31 mouse cellular contexts compared by ENCODE assay signal in the genomic region with DNA sequence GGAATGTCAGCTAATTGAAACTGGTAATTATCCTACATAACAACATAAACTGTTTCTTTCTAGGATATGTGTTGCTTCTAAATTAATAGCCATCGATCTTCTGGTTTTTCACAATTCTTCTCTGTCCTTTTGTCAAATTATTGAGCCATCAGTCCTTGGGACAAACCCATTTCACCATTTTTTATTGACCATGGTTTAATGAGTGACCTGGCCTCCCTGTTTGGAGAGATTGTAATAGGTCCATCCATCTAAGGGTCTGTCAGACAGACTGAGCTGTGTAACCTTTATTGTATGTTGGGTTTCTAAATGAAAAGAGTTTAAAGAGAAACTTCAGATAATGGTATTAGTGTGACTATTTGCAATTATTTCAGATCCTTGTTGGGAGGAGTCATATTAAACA.
"Had no signal": no experiment of that assay in that cellular context is flagged by ENCODE, and none has a peak within 500 bp of the region (broad histone marks: within the 10 kb centered on the region; RNA-seq: fewer than 3 reads in every experiment).

No protein-coding gene starts in this region.

- H3K27me3 ChIP-seq: limb, embryonic 12.5 days; limb, embryonic 13.5 days; limb, embryonic 15.5 days; liver, embryonic 12.5 days; liver, embryonic 13.5 days; liver, embryonic 15.5 days; lung, embryonic 15.5 days; megakaryocyte, embryonic 14.5 days; midbrain, embryonic 12.5 days; midbrain, embryonic 13.5 days; midbrain, embryonic 15.5 days had no signal

- H3K4me2 ChIP-seq: limb, embryonic 12.5 days; limb, embryonic 13.5 days; limb, embryonic 15.5 days; liver, embryonic 12.5 days; liver, embryonic 13.5 days; liver, embryonic 15.5 days; lung, embryonic 14.5 days; lung, embryonic 15.5 days; midbrain, embryonic 11.5 days; midbrain, embryonic 12.5 days; midbrain, embryonic 13.5 days; midbrain, embryonic 15.5 days had no signal

- ATAC-seq: liver, embryonic 12.5 days; liver, postnatal 0 days; lung, postnatal 0 days; midbrain, embryonic 13.5 days; midbrain, embryonic 15.5 days; midbrain, embryonic 16.5 days had no signal

- H3K4me1 ChIP-seq: limb, embryonic 10.5 days; limb, embryonic 12.5 days; limb, embryonic 13.5 days; limb, embryonic 15.5 days; liver, embryonic 12.5 days; liver, embryonic 13.5 days; liver, embryonic 15.5 days; lung, embryonic 15.5 days; megakaryocyte, embryonic 14.5 days; midbrain, embryonic 10.5 days; midbrain, embryonic 12.5 days; midbrain, embryonic 13.5 days; midbrain, embryonic 15.5 days had no signal

- H3K9ac ChIP-seq: limb, embryonic 12.5 days; limb, embryonic 13.5 days; limb, embryonic 15.5 days; liver, embryonic 12.5 days; liver, embryonic 13.5 days; liver, embryonic 14.5 days; liver, embryonic 15.5 days; liver, postnatal 0 days; lung, embryonic 14.5 days; lung, embryonic 15.5 days; midbrain, embryonic 12.5 days; midbrain, embryonic 13.5 days; midbrain, embryonic 15.5 days had no signal

- H3K27ac ChIP-seq: left cerebral cortex, adult 2 months; limb, embryonic 10.5 days; limb, embryonic 12.5 days; limb, embryonic 13.5 days; limb, embryonic 15.5 days; liver, embryonic 12.5 days; liver, embryonic 13.5 days; liver, embryonic 14.5 days; liver, embryonic 15.5 days; lung, embryonic 15.5 days; macrophage; midbrain, embryonic 10.5 days; midbrain, embryonic 12.5 days; midbrain, embryonic 13.5 days; midbrain, embryonic 15.5 days had no signal

- H3K4me3 ChIP-seq: left cerebral cortex, adult 2 months; limb, embryonic 10.5 days; limb, embryonic 12.5 days; limb, embryonic 13.5 days; limb, embryonic 15.5 days; liver, embryonic 12.5 days; liver, embryonic 13.5 days; liver, embryonic 15.5 days; lung, embryonic 15.5 days; megakaryocyte, embryonic 14.5 days; midbrain, embryonic 10.5 days; midbrain, embryonic 12.5 days; midbrain, embryonic 13.5 days; midbrain, embryonic 15.5 days; myocyte had no signal

- H3K36me3 ChIP-seq: limb, embryonic 12.5 days; limb, embryonic 13.5 days; limb, embryonic 15.5 days; liver, embryonic 12.5 days; liver, embryonic 13.5 days; liver, embryonic 15.5 days; lung, embryonic 15.5 days; midbrain, embryonic 10.5 days; midbrain, embryonic 12.5 days; midbrain, embryonic 13.5 days; midbrain, embryonic 15.5 days had no signal

- H3K9me3 ChIP-seq: limb, embryonic 10.5 days; limb, embryonic 12.5 days; limb, embryonic 15.5 days; liver, embryonic 13.5 days; liver, embryonic 15.5 days; lung, embryonic 15.5 days; midbrain, embryonic 10.5 days; midbrain, embryonic 12.5 days; midbrain, embryonic 13.5 days; midbrain, embryonic 15.5 days had no signal

- DNase-seq: left cerebral cortex, postnatal 4 days; liver; liver, embryonic 13.5 days; liver, postnatal 0 days; lung, adult 18-20 months; lung, adult 2 months; lung, embryonic 14.5 days; lung, postnatal 10 days; lung, postnatal 14 days; lung, postnatal 36 days; lung, postnatal 4 days; midbrain, embryonic 14.5 days had no signal
